Mouse (Mus musculus): ENCODE data around the gene Abca14. TPM values are rescaled to one million over a fixed set of nuclear protein-coding genes. Genes with fewer than 3 reads are reported as not detected.

Abca14 gene
- not detected in 2 replicates for polyA plus RNA-seq (2012; rRNA removed)

DNA sequence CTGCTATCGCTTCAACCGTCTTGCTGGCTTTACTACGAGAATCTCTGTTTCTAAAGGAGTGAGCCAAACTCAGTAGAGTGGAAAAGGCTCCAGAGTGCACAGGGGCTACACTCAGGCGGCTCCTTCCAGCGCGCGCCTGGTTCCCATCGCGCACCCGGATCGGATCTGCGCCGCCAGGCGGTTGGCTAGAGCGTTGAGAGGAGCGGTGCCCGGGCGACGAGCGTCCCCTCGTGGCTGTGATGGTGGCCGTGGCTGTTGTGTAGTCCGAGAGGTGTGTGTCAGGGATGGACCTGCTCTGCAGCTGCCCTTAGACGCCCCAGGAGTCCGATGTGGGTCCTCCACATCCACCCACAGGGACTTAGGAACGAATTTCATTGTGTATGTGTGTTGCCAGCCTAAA, at the start of gene Abca14:
Gene Abca14 (plus strand): TSS at position 173 of the 400 bp plus-strand sequence.
- Histone ChIP-seq H3K27ac (ENCODE audit: insufficient read depth, low read length) (no peak within 1 kb of the TSS), H3K4me3 (ENCODE audit: insufficient read depth, low read length) (no peak within 1 kb of the TSS), H3K4me1 (ENCODE audit: control insufficient read depth, insufficient read depth, low read length) (no peaks in the 10 kb centered on the region)
- TF ChIP-seq POLR2A (IDR thresholded peaks at IDR 0.05; ENCODE audit: extremely low read depth, insufficient read depth, low read length) (no peak), CTCF (IDR thresholded peaks at IDR 0.05; ENCODE audit: extremely low read depth, insufficient read depth, low read length) (peak; percentile 95)

GRCm38 (mm10) chr7:120156841-120157409, 46.8 kb upstream of the Abca14 start:
- H3K4me3 ChIP-seq (ENCODE audit: insufficient read depth, low read length): no peak overlapping the region
- peaks cover 4% of the 10 kb centered on the region for H3K4me1 ChIP-seq (ENCODE audit: control insufficient read depth, insufficient read depth, low read length)
- TF ChIP-seq POLR2A (IDR thresholded peaks at IDR 0.05; ENCODE audit: extremely low read depth, insufficient read depth, low read length): no peak
- TF ChIP-seq CTCF (IDR thresholded peaks at IDR 0.05; ENCODE audit: extremely low read depth, insufficient read depth, low read length): no peak
- peak overlapping the region; percentile 84 for H3K27ac ChIP-seq (ENCODE audit: insufficient read depth, low read length)

GRCm38 (mm10) chr7:120157575-120158061, 46.1 kb upstream of the Abca14 start:
- Histone ChIP-seq H3K27ac (ENCODE audit: insufficient read depth, low read length) (no peak overlapping the region), H3K4me1 (ENCODE audit: control insufficient read depth, insufficient read depth, low read length) (peaks cover 4% of the 10 kb centered on the region), H3K4me3 (ENCODE audit: insufficient read depth, low read length) (no peak overlapping the region)
- TF ChIP-seq CTCF (IDR thresholded peaks at IDR 0.05; ENCODE audit: extremely low read depth, insufficient read depth, low read length) (no peak), POLR2A (IDR thresholded peaks at IDR 0.05; ENCODE audit: extremely low read depth, insufficient read depth, low read length) (no peak)

- Histone ChIP-seq H3K4me3 (ENCODE audit: insufficient read depth, low read length) (no peak overlapping the region), H3K4me1 (ENCODE audit: control insufficient read depth, insufficient read depth, low read length) (peaks cover 4% of the 10 kb centered on the region), H3K27ac (ENCODE audit: insufficient read depth, low read length) (0 out of 2 replicates have a peak overlapping the region, but pooled peaks have one; percentile 15)
- TF ChIP-seq CTCF (IDR thresholded peaks at IDR 0.05; ENCODE audit: extremely low read depth, insufficient read depth, low read length) (no peak), POLR2A (IDR thresholded peaks at IDR 0.05; ENCODE audit: extremely low read depth, insufficient read depth, low read length) (no peak)
Measured at GRCm38 (mm10) chr7:120158121-120158613, 45.6 kb upstream of the Abca14 start.

DNA sequence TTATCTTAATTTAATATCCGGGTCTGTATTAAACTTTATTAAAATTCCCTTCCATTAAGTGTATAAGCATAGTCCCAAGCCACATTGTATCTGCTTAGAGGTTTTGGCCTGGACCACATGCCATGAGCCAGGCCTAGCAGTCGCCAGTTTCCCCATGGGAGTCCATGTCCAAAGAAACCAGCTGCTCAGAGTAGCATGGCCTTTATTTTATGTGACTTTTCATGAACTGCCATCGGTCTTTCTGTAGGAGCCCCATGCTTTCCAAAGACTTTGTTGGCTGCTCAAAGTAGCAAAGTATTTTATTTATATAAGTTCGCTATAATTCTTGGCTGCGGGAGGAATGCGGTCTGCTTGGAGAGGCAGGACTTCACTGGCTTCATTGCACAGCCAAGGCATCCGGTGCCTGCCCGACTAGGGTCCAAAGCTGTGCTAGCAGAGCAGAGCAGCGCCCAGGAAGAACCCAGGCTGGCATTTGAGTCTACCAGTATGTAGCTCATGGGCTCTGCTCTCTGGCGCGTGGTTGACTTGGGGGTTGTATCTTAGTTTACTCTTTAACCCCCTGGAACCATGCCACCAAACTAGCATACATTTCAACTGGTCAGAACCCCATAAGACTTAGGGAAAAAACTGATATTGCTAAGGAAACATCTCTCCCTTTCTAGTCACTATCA, 40.0 kb upstream of the Abca14 start:
- H3K4me1 ChIP-seq (ENCODE audit: control insufficient read depth, insufficient read depth, low read length): no peaks in the 10 kb centered on the region
- H3K27ac ChIP-seq (ENCODE audit: insufficient read depth, low read length): no peak overlapping the region
- no peak for TF ChIP-seq POLR2A (IDR thresholded peaks at IDR 0.05; ENCODE audit: extremely low read depth, insufficient read depth, low read length)
- no peak for TF ChIP-seq CTCF (IDR thresholded peaks at IDR 0.05; ENCODE audit: extremely low read depth, insufficient read depth, low read length)
- no peak overlapping the region for H3K4me3 ChIP-seq (ENCODE audit: insufficient read depth, low read length)

GRCm38 (mm10) chr7:120172188-120172700, 31.5 kb upstream of the Abca14 start:
- Histone ChIP-seq H3K4me3 (ENCODE audit: insufficient read depth, low read length) (no peak overlapping the region), H3K4me1 (ENCODE audit: control insufficient read depth, insufficient read depth, low read length) (no peaks in the 10 kb centered on the region), H3K27ac (ENCODE audit: insufficient read depth, low read length) (no peak overlapping the region)
- TF ChIP-seq POLR2A (IDR thresholded peaks at IDR 0.05; ENCODE audit: extremely low read depth, insufficient read depth, low read length) (no peak), CTCF (IDR thresholded peaks at IDR 0.05; ENCODE audit: extremely low read depth, insufficient read depth, low read length) (no peak)

GRCm38 (mm10) chr7:120173603-120174244, 30.0 kb upstream of the Abca14 start, which contains the start of gene Anks4b:
Gene Anks4b (plus strand): TSS chr7:120173858.
- TF ChIP-seq POLR2A (IDR thresholded peaks at IDR 0.05; ENCODE audit: extremely low read depth, insufficient read depth, low read length) (no peak), CTCF (IDR thresholded peaks at IDR 0.05; ENCODE audit: extremely low read depth, insufficient read depth, low read length) (no peak)
- no peak within 1 kb of the TSS for H3K4me3 ChIP-seq (ENCODE audit: insufficient read depth, low read length)
- H3K27ac ChIP-seq (ENCODE audit: insufficient read depth, low read length): no peak within 1 kb of the TSS
- no peaks in the 10 kb centered on the region; the same call in 1 of the 2 replicates for H3K4me1 ChIP-seq (ENCODE audit: control insufficient read depth, insufficient read depth, low read length)

DNA sequence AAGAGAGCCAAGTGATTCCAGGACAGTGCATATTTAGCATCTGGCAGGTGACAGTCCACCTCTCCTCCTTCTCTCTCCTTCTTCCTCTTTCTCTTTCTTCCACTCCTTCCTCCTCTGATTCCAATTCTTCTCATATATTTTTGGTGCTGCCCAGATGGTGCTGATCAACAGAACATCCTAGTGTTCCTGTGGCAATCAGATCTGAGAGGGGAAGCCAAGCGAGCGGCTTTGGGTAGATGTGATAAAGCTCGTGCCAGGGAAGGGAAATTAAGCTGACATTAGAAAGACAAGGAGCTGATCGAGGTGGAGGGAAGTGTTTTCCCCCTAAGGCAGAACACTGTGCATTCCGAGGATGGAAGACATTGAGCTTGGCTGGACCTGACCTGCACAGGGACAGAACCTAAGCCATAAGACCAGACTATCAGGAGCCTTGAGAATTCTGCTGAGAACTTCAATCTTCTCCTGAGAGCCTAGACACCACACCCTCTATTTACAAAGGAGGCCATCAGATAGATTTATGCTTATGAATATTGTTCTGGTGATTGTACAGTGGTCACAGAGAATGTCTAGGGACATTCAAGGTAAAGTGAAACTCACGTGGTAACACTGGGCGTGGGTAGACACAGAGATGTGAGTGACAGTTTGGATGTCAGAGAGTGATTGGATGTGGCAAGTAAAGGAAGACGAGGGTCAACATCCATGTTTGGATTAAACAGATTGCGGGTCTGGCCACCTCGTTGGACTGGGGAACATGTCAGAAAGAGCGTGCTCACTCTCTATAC, 28.8 kb upstream of the Abca14 start:
- Histone ChIP-seq H3K27ac (ENCODE audit: insufficient read depth, low read length) (0 out of 2 replicates have a peak overlapping the region, but pooled peaks have one; percentile 25), H3K4me3 (ENCODE audit: insufficient read depth, low read length) (no peak overlapping the region), H3K4me1 (ENCODE audit: control insufficient read depth, insufficient read depth, low read length) (no peaks in the 10 kb centered on the region; the same call in 1 of the 2 replicates)
- no peak for TF ChIP-seq CTCF (IDR thresholded peaks at IDR 0.05; ENCODE audit: extremely low read depth, insufficient read depth, low read length)
- TF ChIP-seq POLR2A (IDR thresholded peaks at IDR 0.05; ENCODE audit: extremely low read depth, insufficient read depth, low read length): no peak
